Mouse (Mus musculus) ES-E14 (cell line): ENCODE measurements around the gene Pgc.

Experiments used
- CHD2 ChIP-seq: IDR thresholded peaks from 2 replicates; pipeline ENCODE4 v1.6.1; 2014; ENCODE audit warnings: mild to moderate bottlenecking, low read depth, low read length, inconsistent platforms
- HCFC1 ChIP-seq: IDR thresholded peaks from 2 replicates; pipeline ENCODE4 v1.6.1; 2012; ENCODE audit warnings: low read length, inconsistent platforms, borderline replicate concordance; ENCODE audit not compliant: insufficient read depth
- MAFK ChIP-seq: IDR thresholded peaks from 2 replicates; pipeline ENCODE4 v1.6.1; 2014; ENCODE audit warnings: mild to moderate bottlenecking, low read depth, low read length, inconsistent platforms; ENCODE audit not compliant: insufficient read depth
- ZNF384 ChIP-seq: IDR thresholded peaks from 2 replicates; pipeline ENCODE4 v1.6.1; 2012; ENCODE audit warnings: low read depth, low read length, inconsistent platforms

DNA sequence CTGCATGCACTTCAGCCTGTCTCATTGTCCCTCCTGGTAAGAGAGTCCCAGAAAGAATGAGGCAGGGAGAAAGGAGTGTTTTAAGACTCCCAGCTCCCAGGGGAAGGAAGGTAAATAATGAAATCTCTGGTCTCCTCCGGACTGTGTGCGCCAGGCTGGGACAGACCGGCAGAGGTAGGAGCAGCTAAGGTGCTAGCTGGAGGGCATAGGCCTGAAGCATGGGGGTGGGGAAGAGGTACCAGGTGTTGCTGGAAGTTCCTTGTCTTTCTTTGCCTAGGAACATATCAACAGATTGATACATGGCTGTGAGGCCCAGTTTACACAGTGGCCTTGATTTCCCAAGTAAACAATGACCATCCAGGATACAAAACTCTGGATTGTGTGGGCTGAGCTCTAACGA, 17.7 kb upstream of the Pgc start:
- TF ChIP-seq MAFK (no peak), CHD2 (no peak), HCFC1 (no peak), ZNF384 (no peak)
